Mouse (Mus musculus): ENCODE measurements around the gene Pln. TPM values are rescaled to one million over a fixed set of nuclear protein-coding genes. Genes with fewer than 3 reads are reported as not detected.

Pln gene
- total and polyA plus RNA-seq, 3 experiments: 5,608 to 9,883 (median 7,152) TPM

- Histone ChIP-seq H3K27me3 (ENCODE audit: control insufficient read depth, insufficient read depth, low read length) (no peaks in the 10 kb centered on the region), H3K79me2 (replicated peaks; ENCODE audit: control insufficient read depth, insufficient read depth, low read length) (no peaks in the 10 kb centered on the region), H3K9ac (ENCODE audit: low read depth, low read length) (no peak overlapping the region), H3K4me1 (ENCODE audit: control insufficient read depth, insufficient read depth, low read length) (no peaks in the 10 kb centered on the region), H3K4me3 (no peak overlapping the region), H3K27ac (no peak overlapping the region), H3K36me3 (ENCODE audit: control insufficient read depth, insufficient read depth, low read length) (no peaks in the 10 kb centered on the region)
- intact Hi-C loops (cut with DNase I): no loop called here
- no peak for DNase-seq
- no peak for TF ChIP-seq EP300 (IDR thresholded peaks at IDR 0.05; ENCODE audit: insufficient read depth, low read depth, low read length)
- TF ChIP-seq CTCF (IDR thresholded peaks at IDR 0.05): no peak
- WGBS: 63% methylated on average over 6 of the region's 6 CpGs
These were observed 50.9 kb downstream of the Pln start for GRCm38 (mm10) chr10:53388227-53388920.

DNA sequence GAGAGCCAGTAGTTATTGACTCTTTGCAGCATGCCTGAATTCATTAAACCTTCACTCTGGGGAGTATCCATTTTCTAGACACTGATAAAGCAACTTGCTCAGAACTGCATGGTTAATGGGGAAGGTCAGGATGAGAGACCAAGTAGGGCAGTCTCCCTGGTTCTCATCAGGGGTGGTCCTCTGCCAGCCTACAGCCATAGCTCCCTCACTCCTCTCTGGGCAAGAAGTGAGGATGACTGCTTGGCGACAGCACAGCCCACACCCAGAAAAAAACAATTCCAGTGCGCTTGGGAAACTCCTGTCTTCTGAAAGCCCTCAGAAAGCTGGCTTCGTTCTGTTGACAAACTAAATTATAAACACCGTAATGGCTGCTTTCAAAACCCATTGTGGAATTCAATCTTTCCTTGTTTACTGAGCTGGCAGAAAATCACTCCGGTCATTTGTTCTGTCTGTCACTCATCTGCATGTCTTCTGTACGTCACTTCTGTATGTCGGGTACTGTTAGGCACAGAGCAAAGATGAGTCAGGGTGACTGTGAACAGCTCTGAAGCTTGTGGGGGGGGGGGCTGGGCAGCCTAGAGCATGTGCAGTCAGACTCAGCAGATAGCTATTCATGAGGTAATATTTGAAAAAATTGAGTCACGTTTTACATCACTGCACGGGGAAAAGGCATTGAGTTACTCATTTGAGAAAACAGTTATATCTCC lies 57.6 kb downstream of the Pln start:
- intact Hi-C loops (cut with DNase I): loop anchor here (5.0 kb wide), 1 partner anchor 112 kb away; no protein-coding TSS in a partner anchor
- Histone ChIP-seq H3K27ac (no peak overlapping the region), H3K27me3 (ENCODE audit: control insufficient read depth, insufficient read depth, low read length) (no peaks in the 10 kb centered on the region), H3K4me3 (no peak overlapping the region), H3K9ac (ENCODE audit: low read depth, low read length) (no peak overlapping the region), H3K4me1 (ENCODE audit: control insufficient read depth, insufficient read depth, low read length) (peaks cover 2% of the 10 kb centered on the region), H3K79me2 (replicated peaks; ENCODE audit: control insufficient read depth, insufficient read depth, low read length) (no peaks in the 10 kb centered on the region; the same call in 1 of the 2 replicates), H3K36me3 (ENCODE audit: control insufficient read depth, insufficient read depth, low read length) (peaks cover 2% of the 10 kb centered on the region)
- WGBS: 85% methylated on average over 9 of the region's 9 CpGs
- TF ChIP-seq POLR2A (IDR thresholded peaks at IDR 0.05; ENCODE audit: insufficient read depth, low read depth, low read length): no peak
- TF ChIP-seq EP300 (IDR thresholded peaks at IDR 0.05; ENCODE audit: insufficient read depth, low read depth, low read length): no peak
- no peak for TF ChIP-seq CTCF (IDR thresholded peaks at IDR 0.05)
- DNase-seq: no peak

Other genes with a start within 250 kb of the Pln start
- 10 to 100 TPM; 16.2 to 16.5 TPM for gene Cep85l, start 42.3 kb downstream of the Pln start, total RNA-seq (2021)
- gene Cep85l, start 42.3 kb downstream of the Pln start, polyA plus RNA-seq (2012; rRNA removed): 4.3 and 8.3 TPM in 2 replicates